Mouse (Mus musculus) liver, embryonic 12.5 days (tissue): ENCODE measurements around the gene Cog2. TPM values are rescaled to one million over a fixed set of nuclear protein-coding genes. Genes with fewer than 3 reads are reported as not detected.
A peak's percentile ranks its signal among the peaks of the same experiment; 100 is the strongest.

Source experiments
- ATAC-seq: fragments of 200-750 bp; cut with Nextera tagmentation; 2 replicates; pipeline ENCODE4 v1.8.0; 2017; ENCODE audit warnings: moderate number of reproducible peaks, mild to moderate bottlenecking, moderate library complexity
- H3K27ac ChIP-seq: fragments of 300-500 bp; sonication (generic); 2 replicates; pipeline ENCODE4 v1.5.1; 2016; ENCODE audit warnings: mild to moderate bottlenecking
- H3K27me3 ChIP-seq: fragments of 300-500 bp; sonication (generic); replicated peaks from 2 replicates; pipeline ENCODE4 v1.6.1; 2016; ENCODE audit warnings: mild to moderate bottlenecking, moderate library complexity
- H3K36me3 ChIP-seq: fragments of 300-500 bp; sonication (generic); 2 replicates; pipeline ENCODE4 v1.6.1; 2016; ENCODE audit warnings: mild to moderate bottlenecking, moderate library complexity
- H3K4me1 ChIP-seq: fragments of 300-500 bp; sonication (generic); 2 replicates; pipeline ENCODE4 v1.6.1; 2016
- H3K4me2 ChIP-seq: fragments of 300-500 bp; sonication (generic); 2 replicates; pipeline ENCODE4 v1.6.1; 2016; ENCODE audit warnings: mild to moderate bottlenecking, moderate library complexity
- H3K4me3 ChIP-seq: fragments of 300-500 bp; sonication (generic); 2 replicates; pipeline ENCODE4 v1.5.1; 2016; ENCODE audit warnings: mild to moderate bottlenecking, moderate library complexity
- H3K9ac ChIP-seq: fragments of 300-500 bp; sonication (generic); 2 replicates; pipeline ENCODE4 v1.6.1; 2016; ENCODE audit warnings: mild to moderate bottlenecking, moderate library complexity
- H3K9me3 ChIP-seq: fragments of 300-500 bp; sonication (generic); replicated peaks from 2 replicates; pipeline ENCODE4 v1.6.1; 2016; ENCODE audit warnings: mild to moderate bottlenecking, moderate library complexity
- WGBS: fragments of 180-500 bp; shearing (Covaris S2); methylation state at CpG from one replicate; pipeline ENCODE4 v1.1.7; 2016; ENCODE audit not compliant: insufficient replicate concordance; 5-methylcytosine and 5-hydroxymethylcytosine counted together
- polyA plus RNA-seq: library from polyadenylated mRNA; unstranded; fragments of >200 nt; fragmentation: Nextera tagmentation; extraction: Ambion mirVana; gene quantifications from 2 replicates; pipeline ENCODE4 v1.2.1, GENCODE M21; 2016

Gene Cog2
- polyA plus RNA-seq, 1 experiment from 2014 or later = 25.2 TPM

DNA sequence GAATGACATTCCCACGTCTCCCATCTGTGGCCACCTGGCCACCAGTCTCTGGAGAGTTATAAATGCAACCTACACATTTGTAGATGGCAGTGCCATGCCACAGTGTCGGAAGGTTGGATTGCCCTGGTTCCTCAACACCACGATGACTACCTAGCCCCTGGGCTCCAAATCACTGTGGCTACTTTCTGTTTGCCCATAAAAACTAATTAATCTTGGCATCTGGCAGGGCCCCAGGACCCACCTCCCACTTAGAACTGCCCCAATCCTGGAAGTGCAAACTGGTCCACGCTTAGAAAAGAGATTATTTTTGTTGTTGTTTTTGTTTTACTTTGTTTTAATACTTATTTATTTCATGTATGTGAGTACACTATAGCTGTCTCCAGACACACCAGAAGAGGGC lies 24.3 kb upstream of the Cog2 start:
- H3K27me3 ChIP-seq = no peaks in the 10 kb centered on the region; the same call in 1 of the 2 replicates
- no peaks in the 10 kb centered on the region for H3K36me3 ChIP-seq
- WGBS = 59% methylated on average over 4 of the region's 4 CpGs
- no peak overlapping the region for H3K9ac ChIP-seq
- H3K27ac ChIP-seq = no peak overlapping the region
- H3K9me3 ChIP-seq = no peaks in the 10 kb centered on the region
- no peak overlapping the region for H3K4me3 ChIP-seq
- no peaks in the 10 kb centered on the region for H3K4me1 ChIP-seq
- ATAC-seq = no peak
- H3K4me2 ChIP-seq = no peak overlapping the region

DNA sequence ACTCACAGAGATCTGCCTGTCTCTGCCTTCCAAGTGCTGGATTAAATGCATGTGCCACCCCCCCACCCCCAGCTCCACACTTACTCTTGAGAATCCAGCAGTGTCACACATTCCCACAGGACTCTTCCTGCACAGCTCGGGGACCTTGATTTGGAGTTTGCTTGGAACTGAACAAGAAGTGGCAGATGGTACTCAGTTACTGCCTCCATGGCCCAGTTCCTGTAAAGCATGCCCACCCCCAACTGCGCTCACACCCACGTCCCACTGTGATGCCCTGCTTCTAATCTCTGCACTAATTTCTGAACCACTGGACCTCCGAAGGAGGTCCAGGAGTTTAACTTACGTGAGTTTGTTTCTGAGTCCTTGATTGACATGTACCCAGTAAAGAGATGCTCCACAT lies 23.7 kb upstream of the Cog2 start:
- Histone ChIP-seq H3K9ac (no peak overlapping the region), H3K36me3 (no peaks in the 10 kb centered on the region), H3K27ac (no peak overlapping the region), H3K27me3 (no peaks in the 10 kb centered on the region; the same call in 1 of the 2 replicates), H3K9me3 (no peaks in the 10 kb centered on the region), H3K4me2 (no peak overlapping the region), H3K4me3 (no peak overlapping the region), H3K4me1 (no peaks in the 10 kb centered on the region)
- no peak for ATAC-seq
- WGBS = 80% methylated on average over 5 of the region's 5 CpGs

DNA sequence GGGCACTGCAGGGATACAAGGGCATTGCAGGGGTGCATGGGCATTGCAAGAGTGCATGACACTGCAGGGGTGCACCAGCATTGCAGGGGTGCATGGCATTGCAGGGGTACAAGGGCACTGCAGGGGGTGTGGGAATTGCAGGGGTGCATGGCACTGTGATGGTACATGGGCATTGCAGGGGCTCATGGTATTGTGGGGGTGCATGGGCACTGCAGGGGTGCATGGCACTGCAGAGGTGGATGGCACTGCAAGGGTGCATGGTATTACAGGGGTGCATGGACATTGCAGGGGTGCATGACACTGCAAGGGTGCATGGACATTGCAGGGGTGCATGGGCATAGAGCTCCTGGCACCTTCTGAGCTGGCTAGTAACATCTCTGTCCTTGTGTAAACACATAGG lies 22.2 kb upstream of the Cog2 start:
- Histone ChIP-seq H3K4me2 (no peak overlapping the region), H3K27ac (no peak overlapping the region), H3K4me3 (no peak overlapping the region), H3K9me3 (no peaks in the 10 kb centered on the region), H3K27me3 (no peaks in the 10 kb centered on the region), H3K4me1 (no peaks in the 10 kb centered on the region), H3K9ac (no peak overlapping the region), H3K36me3 (no peaks in the 10 kb centered on the region)
- ATAC-seq = no peak

DNA sequence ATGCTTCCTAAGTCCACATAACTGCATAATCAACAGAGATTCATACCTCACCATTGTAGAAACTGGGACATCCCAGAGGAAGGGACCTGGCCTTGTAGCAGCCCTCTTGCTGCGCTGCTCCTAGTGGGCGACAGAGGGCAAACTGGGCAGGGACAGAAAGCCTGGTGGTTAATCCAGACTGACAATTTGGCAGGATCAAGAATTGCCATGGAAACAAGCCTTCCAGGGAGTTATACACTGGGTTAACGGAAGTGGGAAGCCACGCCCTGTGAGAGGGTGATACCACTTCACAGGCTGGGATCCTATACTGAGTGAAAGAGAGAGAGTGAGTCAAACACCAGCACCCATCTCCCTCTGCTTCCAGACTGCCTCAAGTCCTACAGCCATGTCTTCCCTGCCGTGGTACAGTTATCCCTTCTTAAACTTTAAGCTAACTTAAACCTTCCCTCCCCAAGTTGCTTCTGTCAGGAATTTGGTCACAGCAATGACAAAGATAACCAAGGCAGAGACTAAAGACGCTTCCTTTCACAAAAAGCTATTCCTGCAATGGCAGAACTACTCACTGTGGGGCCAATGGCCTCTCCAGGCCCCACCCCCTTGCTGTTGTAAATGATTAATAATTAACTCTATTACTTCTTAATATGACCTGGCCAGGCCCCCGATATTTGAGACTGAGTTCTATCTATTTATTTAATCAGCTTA lies 21.2 kb upstream of the Cog2 start:
- 44% methylated on average over 7 of the region's 7 CpGs for WGBS
- no peaks in the 10 kb centered on the region for H3K4me1 ChIP-seq
- no peak overlapping the region for H3K4me2 ChIP-seq
- H3K9ac ChIP-seq = no peak overlapping the region
- ATAC-seq = no peak
- H3K9me3 ChIP-seq = no peaks in the 10 kb centered on the region
- H3K4me3 ChIP-seq = no peak overlapping the region
- H3K27me3 ChIP-seq = no peaks in the 10 kb centered on the region
- no peaks in the 10 kb centered on the region for H3K36me3 ChIP-seq
- no peak overlapping the region for H3K27ac ChIP-seq

DNA sequence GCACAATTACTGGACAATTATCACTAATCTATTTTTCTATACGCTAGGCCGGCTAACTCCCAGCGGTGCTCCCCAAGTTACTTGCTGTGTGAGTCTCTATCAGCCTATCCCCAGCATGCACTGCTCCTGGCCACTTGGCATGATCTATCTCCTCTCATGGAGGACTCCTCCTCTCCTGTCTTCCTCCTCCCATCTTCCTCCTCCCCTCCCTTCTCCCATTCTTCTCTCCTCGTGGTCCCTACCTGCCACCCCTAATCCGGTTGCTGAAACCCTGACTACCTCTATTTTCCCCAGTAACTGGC lies 20.7 kb upstream of the Cog2 start:
- Histone ChIP-seq H3K36me3 (no peaks in the 10 kb centered on the region), H3K4me1 (no peaks in the 10 kb centered on the region), H3K27ac (no peak overlapping the region), H3K4me3 (no peak overlapping the region), H3K4me2 (no peak overlapping the region), H3K9ac (no peak overlapping the region), H3K9me3 (no peaks in the 10 kb centered on the region), H3K27me3 (no peaks in the 10 kb centered on the region)
- WGBS = 66% methylated on average over 5 of the region's 5 CpGs
- ATAC-seq = no peak

DNA sequence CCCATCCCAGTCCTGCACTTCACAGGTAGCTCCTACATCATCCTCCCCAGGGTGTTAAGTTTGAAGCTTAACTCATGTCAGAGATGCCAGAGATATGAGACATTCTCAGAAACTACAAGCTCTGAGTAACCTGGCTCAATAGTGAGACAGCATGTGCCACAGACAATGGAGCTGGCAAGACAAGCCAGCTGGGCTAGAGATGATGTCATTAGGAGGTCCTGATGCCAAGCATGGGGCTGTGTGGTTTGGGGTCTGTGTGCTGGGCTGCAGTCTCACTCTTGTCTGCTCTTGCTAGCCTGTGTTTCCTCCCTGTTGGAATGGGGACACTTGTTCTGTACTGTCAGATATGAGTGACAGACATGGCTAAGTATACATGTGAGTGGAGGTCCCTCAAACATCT lies 14.9 kb upstream of the Cog2 start:
- ATAC-seq = no peak
- no peaks in the 10 kb centered on the region for H3K4me1 ChIP-seq
- no peaks in the 10 kb centered on the region for H3K27me3 ChIP-seq
- H3K27ac ChIP-seq = no peak overlapping the region
- H3K9me3 ChIP-seq = no peaks in the 10 kb centered on the region
- H3K36me3 ChIP-seq = no peaks in the 10 kb centered on the region
- H3K4me3 ChIP-seq = no peak overlapping the region
- H3K4me2 ChIP-seq = no peak overlapping the region
- no peak overlapping the region for H3K9ac ChIP-seq

DNA sequence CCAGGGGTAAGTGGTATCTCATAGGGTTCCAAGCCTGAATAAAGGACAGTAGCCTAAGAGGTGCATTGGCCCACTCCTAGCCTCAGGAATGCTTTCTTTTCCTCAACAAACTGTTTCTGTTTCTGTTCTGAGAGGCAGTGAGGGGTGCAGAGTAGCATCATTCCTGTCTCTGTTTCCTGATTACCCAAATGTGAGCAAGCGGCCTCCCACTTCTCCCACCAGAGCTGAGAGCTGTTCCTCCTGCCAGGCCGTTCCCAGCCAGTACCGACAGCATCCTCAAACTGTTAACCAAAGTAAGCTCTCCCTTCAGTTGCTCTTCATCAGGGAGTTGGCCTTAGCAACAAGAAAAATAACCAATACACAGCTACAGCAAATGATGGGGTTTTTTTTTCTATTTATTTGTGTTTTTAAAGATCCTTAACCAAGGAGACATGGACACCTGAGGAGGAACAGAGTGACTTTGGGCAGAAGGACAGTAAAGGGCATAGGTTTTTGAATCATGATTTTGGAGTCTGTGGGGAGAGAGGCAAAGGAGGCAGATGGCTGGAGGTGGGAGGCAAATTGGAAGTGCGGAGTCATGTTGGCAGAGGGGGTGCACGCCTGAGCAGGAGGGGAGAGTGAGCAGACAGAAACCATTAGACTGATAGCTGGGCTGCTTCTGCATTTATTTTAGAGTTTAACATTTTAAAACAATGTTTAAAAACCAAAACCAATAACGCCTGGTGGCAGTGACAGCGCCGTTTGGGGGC lies 12.8 kb upstream of the Cog2 start:
- Histone ChIP-seq H3K4me1 (no peaks in the 10 kb centered on the region), H3K36me3 (no peaks in the 10 kb centered on the region), H3K9ac (no peak overlapping the region), H3K27ac (no peak overlapping the region), H3K4me2 (no peak overlapping the region), H3K27me3 (no peaks in the 10 kb centered on the region), H3K9me3 (no peaks in the 10 kb centered on the region), H3K4me3 (no peak overlapping the region)
- no peak for ATAC-seq
- 60% methylated on average over 8 of the region's 8 CpGs for WGBS

DNA sequence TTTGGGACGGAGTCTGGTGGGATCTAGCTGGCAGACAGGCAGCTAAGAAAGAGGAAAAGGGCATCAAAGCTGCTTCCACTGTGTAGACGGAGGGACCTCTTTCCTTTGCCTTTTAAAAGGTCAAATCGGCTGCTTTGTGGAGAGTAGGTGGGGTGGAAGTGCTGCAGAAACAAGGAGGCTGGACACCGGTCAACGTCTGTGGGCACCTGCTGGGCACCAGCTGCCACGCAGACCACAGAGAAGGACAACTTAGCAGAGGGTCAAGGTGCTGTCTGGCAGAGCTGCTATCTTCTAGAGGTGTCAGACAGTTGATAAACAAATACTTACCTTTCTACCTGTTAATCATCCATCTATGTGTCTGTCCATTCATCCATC lies 12.3 kb upstream of the Cog2 start:
- H3K27me3 ChIP-seq = no peaks in the 10 kb centered on the region
- no peak overlapping the region for H3K4me2 ChIP-seq
- no peaks in the 10 kb centered on the region for H3K4me1 ChIP-seq
- ATAC-seq = no peak
- no peak overlapping the region for H3K9ac ChIP-seq
- 62% methylated on average over 6 of the region's 6 CpGs for WGBS
- H3K9me3 ChIP-seq = no peaks in the 10 kb centered on the region
- H3K27ac ChIP-seq = no peak overlapping the region
- no peaks in the 10 kb centered on the region for H3K36me3 ChIP-seq
- H3K4me3 ChIP-seq = no peak overlapping the region

DNA sequence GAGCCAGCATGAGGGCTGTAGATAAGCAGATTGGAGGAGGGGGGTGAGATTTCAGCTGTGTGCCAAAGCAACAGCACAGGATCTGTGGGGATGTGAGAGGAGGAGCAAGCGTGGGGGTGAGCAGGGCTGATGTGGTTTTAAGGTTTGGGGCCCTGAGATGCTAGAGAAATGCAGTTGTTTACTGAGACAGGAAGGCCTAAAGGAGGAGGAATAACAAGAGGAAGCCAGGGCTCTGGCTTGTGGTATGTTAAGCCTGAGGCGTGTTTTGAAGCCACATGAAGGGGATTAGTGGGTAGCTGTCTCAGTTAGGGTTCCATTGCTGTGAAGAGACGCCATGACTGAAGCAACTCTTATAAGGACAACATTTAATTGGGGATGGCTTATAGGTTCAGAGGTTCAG lies 11.4 kb upstream of the Cog2 start:
- no peak overlapping the region for H3K27ac ChIP-seq
- H3K9me3 ChIP-seq = no peaks in the 10 kb centered on the region
- H3K9ac ChIP-seq = no peak overlapping the region
- H3K36me3 ChIP-seq = no peaks in the 10 kb centered on the region
- H3K4me3 ChIP-seq = no peak overlapping the region
- WGBS = 43% methylated on average over 3 of the region's 3 CpGs
- no peak overlapping the region for H3K4me2 ChIP-seq
- H3K27me3 ChIP-seq = no peaks in the 10 kb centered on the region
- no peak for ATAC-seq
- no peaks in the 10 kb centered on the region for H3K4me1 ChIP-seq

DNA sequence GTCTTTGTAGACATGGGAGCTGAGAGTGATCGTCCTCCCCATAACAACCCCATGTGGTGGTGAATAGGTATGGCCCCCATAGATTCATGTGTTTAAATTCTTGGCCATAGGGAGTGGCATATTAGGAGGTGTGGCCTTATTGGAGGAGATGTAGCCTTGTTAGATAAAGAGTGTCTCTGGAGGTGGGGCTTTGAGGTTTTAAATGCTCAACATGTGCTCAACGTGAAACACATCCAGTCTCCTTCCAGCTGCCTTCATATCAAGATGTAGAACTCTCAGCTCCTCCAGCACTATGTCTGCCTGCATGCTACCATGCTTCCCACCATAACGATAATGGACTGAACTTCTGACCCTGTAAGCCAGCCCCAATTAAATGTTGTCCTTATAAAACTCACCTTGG lies 4.5 kb upstream of the Cog2 start:
- 51% methylated on average over 3 of the region's 3 CpGs for WGBS
- ATAC-seq = no peak

DNA sequence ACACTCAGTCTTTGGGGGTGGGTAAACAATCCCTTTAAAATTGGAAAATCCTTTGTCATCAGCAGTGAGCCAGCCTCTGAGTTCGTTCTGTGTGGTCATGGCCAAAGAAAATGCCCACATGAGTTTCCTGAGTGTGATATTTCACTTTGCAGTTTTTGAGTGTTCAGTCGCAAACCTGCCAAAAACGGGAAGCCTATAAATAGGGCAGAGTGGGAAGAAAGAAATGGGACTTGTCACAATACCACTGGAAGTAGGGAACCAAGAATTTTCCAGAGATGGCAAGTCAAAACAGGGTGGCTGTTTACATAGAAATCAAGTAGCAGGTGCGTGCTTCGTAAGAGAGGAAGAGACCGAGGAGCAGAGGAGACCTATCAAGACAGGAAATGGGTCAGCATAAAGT lies 4.0 kb upstream of the Cog2 start:
- ATAC-seq = no peak
- H3K4me2 ChIP-seq = no peak overlapping the region
- no peaks in the 10 kb centered on the region for H3K36me3 ChIP-seq
- 0 out of 2 replicates have a peak, but pooled peaks cover 13% of the 10 kb centered on the region for H3K27me3 ChIP-seq
- no peaks in the 10 kb centered on the region for H3K9me3 ChIP-seq
- no peak overlapping the region for H3K9ac ChIP-seq
- H3K4me3 ChIP-seq = no peak overlapping the region
- 45% methylated on average over 6 of the region's 6 CpGs for WGBS
- H3K27ac ChIP-seq = no peak overlapping the region
- peaks cover 9% of the 10 kb centered on the region for H3K4me1 ChIP-seq

More for the DNA sequence above, 4.5 kb upstream of the Cog2 start:
- no peak overlapping the region for H3K4me3 ChIP-seq
- no peak overlapping the region for H3K4me2 ChIP-seq
- H3K4me1 ChIP-seq = peaks cover 5% of the 10 kb centered on the region; the same call in 1 of the 2 replicates
- H3K36me3 ChIP-seq = no peaks in the 10 kb centered on the region
- no peak overlapping the region for H3K9ac ChIP-seq
- no peaks in the 10 kb centered on the region for H3K9me3 ChIP-seq
- no peak overlapping the region for H3K27ac ChIP-seq
- 0 out of 2 replicates have a peak, but pooled peaks cover 13% of the 10 kb centered on the region for H3K27me3 ChIP-seq

DNA sequence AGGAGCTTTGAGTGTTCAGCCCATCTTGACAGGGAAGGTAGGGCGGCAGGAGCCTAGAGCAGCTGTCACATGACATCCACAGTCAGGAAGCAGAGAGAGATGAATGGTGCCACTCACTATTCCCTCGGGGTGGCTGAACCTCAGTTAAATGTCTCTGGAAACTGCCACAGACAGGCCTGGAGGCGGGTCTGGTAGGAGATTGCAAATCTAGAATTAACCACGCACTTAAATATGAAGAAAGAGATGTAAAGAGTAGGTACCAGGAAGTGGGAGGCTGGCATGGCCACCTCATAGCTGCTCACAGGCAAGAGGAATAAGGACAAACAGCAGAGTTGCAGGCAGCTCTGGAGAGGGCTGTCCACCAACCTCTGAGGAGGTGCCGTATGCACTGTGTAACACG lies 3.4 kb upstream of the Cog2 start:
- Histone ChIP-seq H3K4me3 (no peak overlapping the region), H3K9me3 (no peaks in the 10 kb centered on the region), H3K36me3 (no peaks in the 10 kb centered on the region), H3K27me3 (0 out of 2 replicates have a peak, but pooled peaks cover 13% of the 10 kb centered on the region), H3K9ac (no peak overlapping the region), H3K4me1 (peaks cover 15% of the 10 kb centered on the region), H3K27ac (no peak overlapping the region), H3K4me2 (no peak overlapping the region)
- ATAC-seq = no peak
- WGBS = 55% methylated on average over 6 of the region's 6 CpGs

DNA sequence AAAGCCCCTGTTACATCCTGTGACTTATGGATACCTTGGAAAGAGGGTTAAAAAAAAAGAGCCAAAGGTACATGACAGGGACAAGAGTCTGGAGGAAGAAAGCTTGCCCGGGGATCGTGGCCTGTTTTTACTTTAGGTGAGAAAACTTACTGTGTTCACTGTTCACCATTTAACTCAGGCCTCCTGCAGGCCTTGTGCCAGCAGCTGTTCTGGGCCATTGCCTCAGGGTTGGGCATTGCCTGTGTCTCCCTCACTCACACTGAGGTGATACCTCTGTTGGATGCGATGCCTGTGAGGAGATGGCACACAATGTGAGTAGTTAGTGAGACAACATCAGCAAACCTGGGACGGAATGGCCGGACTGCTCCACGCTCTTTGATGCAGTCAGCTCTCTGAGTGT lies 1.4 kb downstream of the Cog2 start:
- peak overlapping the region; percentile 85 for H3K4me3 ChIP-seq
- H3K9ac ChIP-seq = no peak overlapping the region

More for the DNA sequence above, 1.4 kb downstream of the Cog2 start:
- Histone ChIP-seq H3K27me3 (0 out of 2 replicates have a peak, but pooled peaks cover 7% of the 10 kb centered on the region), H3K27ac (no peak overlapping the region), H3K9me3 (no peaks in the 10 kb centered on the region), H3K36me3 (peaks cover 31% of the 10 kb centered on the region), H3K4me2 (peak overlapping the region; percentile 85), H3K4me1 (peaks cover 23% of the 10 kb centered on the region)
- ATAC-seq = no peak
- 90% methylated on average over 6 of the region's 6 CpGs for WGBS
